8 mouse cellular contexts compared by ENCODE assay signal in the genomic region with DNA sequence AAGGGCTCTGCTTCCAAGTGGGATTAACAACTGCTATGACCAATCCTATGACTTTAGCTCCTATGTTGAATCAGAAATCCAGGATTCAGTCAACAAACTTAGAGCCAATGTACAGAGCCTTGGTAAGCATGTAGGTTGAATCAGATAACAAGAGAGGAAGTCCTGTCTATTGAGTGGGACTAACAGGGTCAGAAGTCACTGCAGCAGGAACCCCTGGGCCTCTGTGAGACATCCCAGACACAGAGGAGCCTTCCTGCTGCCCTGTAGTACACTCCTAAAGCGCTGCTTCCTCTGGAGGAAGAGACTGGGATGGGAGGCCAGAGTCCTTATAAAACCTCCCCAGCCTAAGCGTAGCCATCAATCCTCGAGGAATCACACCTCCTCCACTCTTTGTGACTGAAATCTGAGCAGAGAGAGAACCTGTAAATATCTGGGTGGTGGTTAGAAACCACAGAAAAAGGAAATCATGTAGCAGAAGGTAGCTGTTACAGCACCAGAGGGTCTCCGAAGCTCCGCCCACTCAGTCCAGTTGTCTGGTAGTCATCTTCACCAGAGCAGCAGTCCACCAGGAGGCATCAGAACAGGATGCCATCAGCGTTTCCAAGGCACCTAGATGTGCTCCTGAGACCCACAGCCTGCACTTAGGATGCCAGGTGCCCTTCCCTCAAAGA. TPM values are rescaled to one million over a fixed set of nuclear protein-coding genes. Genes with fewer than 3 reads are reported as not detected.
DNase-seq lines count a peak whose midpoint lies in the region; ATAC-seq and TF ChIP-seq lines count a peak whose summit lies in the region.

No protein-coding gene starts in this region.

- no peaks in the 10 kb centered on the region for H3K36me3 ChIP-seq in heart, embryonic 16.5 days (ENCODE audit: control insufficient read depth, insufficient read depth)
- no peaks in the 10 kb centered on the region for H3K36me3 ChIP-seq in liver, embryonic 15.5 days (replicated peaks)

- H3K4me1 ChIP-seq in heart, embryonic 16.5 days (ENCODE audit: control insufficient read depth, insufficient read depth, low read length) = peaks cover 56% of the 10 kb centered on the region
- H3K4me1 ChIP-seq in liver, embryonic 15.5 days (replicated peaks) = peaks cover 41% of the 10 kb centered on the region

- no peak; the same call in 1 of the 2 replicates for TF ChIP-seq CTCF in gastrocnemius, adult 2 months (IDR thresholded peaks at IDR 0.05)

- intact Hi-C loops in gastrocnemius, adult 2 months (cut with DNase I) = no loop called here

- H3K4me2 ChIP-seq in heart, embryonic 16.5 days (ENCODE audit: low read depth, low read length) = no peak overlapping the region
- no peak overlapping the region for H3K4me2 ChIP-seq in liver, embryonic 15.5 days

- H3K27me3 ChIP-seq in heart, embryonic 16.5 days (ENCODE audit: control insufficient read depth, insufficient read depth, low read length) = no peaks in the 10 kb centered on the region
- H3K27me3 ChIP-seq in liver, embryonic 15.5 days = no peaks in the 10 kb centered on the region

- WGBS in heart, embryonic 16.5 days = 56% methylated on average over 6 of the region's 6 CpGs
- 19% methylated on average over 6 of the region's 6 CpGs for WGBS in liver, embryonic 15.5 days (ENCODE audit: insufficient replicate concordance)

- peak overlapping the region; percentile 87 for H3K27ac ChIP-seq in gastrocnemius, adult 2 months
- H3K27ac ChIP-seq in heart, embryonic 16.5 days (ENCODE audit: low read length) = peak overlapping the region; percentile 78
- 0 out of 2 replicates have a peak overlapping the region, but pooled peaks have one; percentile 19 for H3K27ac ChIP-seq in liver, embryonic 15.5 days (replicated peaks)

- H3K9me3 ChIP-seq in heart, embryonic 16.5 days (replicated peaks; ENCODE audit: control insufficient read depth, low read length) = no peaks in the 10 kb centered on the region
- H3K9me3 ChIP-seq in liver, embryonic 15.5 days (replicated peaks) = no peaks in the 10 kb centered on the region

- DNase-seq in gastrocnemius, adult 2 months = no peak
- DNase-seq in gastrocnemius, adult 18-20 months (ENCODE audit: low spot score) = no peak
- DNase-seq in CD4-positive helper T cell, adult 2 months (ENCODE audit: low read depth, low spot score) = peak; percentile 78
- no peak for DNase-seq in cerebellum, adult 9-11 months
- DNase-seq in cerebellum, adult 8-10 months = no peak
- no peak for DNase-seq in right cerebral cortex, postnatal 25 days

- H3K9ac ChIP-seq in heart, embryonic 16.5 days (ENCODE audit: low read length) = no peak overlapping the region
- H3K9ac ChIP-seq in liver, embryonic 15.5 days = no peak overlapping the region

- H3K4me3 ChIP-seq in gastrocnemius, adult 2 months = no peak overlapping the region
- H3K4me3 ChIP-seq in heart, embryonic 16.5 days (ENCODE audit: low read length) = no peak overlapping the region
- H3K4me3 ChIP-seq in liver, embryonic 15.5 days (replicated peaks) = no peak overlapping the region

- ATAC-seq in heart, embryonic 16.5 days (replicated peaks; ENCODE audit: extremely low read depth, insufficient read depth, low FRiP score) = peak; percentile 47
- peak; percentile 41; the same call in 1 of the 2 replicates for ATAC-seq in liver, embryonic 15.5 days (ENCODE audit: insufficient read depth)

RNA-seq across cellular contexts. Expression of a gene that starts 11.7 kb away (rescaled TPM):
- total RNA-seq in gastrocnemius, adult 2 months (2021) = 10 to 100 TPM; 28.6 to 49.6 TPM
- total RNA-seq in gastrocnemius, adult 18-20 months (2021) = 10 to 100 TPM; 38.4 to 40.3 TPM
- polyA plus RNA-seq in heart, embryonic 16.5 days (2015; fragmentation: Nextera tagmentation; extraction: Ambion mirVana) = 22.2 and 24.0 TPM in 2 replicates
- 3.9 and 4.7 TPM in 2 replicates for polyA plus RNA-seq in liver, embryonic 15.5 days (2015; fragmentation: Nextera tagmentation; extraction: Ambion mirVana)

RNA-seq across cellular contexts. Expression of a gene that starts 53.4 kb away (rescaled TPM):
- 10 to 100 TPM; 15.7 to 17.4 TPM for total RNA-seq in gastrocnemius, adult 2 months (2021)
- total RNA-seq in gastrocnemius, adult 18-20 months (2021) = 10 to 100 TPM; 12.9 to 14.1 TPM
- polyA plus RNA-seq in heart, embryonic 16.5 days (2015; fragmentation: Nextera tagmentation; extraction: Ambion mirVana) = 13.5 and 14.2 TPM in 2 replicates
- polyA plus RNA-seq in liver, embryonic 15.5 days (2015; fragmentation: Nextera tagmentation; extraction: Ambion mirVana) = 5.9 and 6.6 TPM in 2 replicates

Comparison
In these comparisons a context has a peak if more than half of its experiments do, and no peak if none do; other contexts are left out.
1. H3K27ac ChIP-seq: peak in every context shown above with its lines; median percentile 87 in gastrocnemius, adult 2 months; 78 in heart, embryonic 16.5 days; 19 in liver, embryonic 15.5 days.